Mouse (Mus musculus) brain, adult 2 months (tissue): Measurements from ENCODE around the gene Fzd9.
"Not testable (repeated sequence)": the region's sequence is repeated elsewhere in the genome, so short reads cannot be mapped to it uniquely, and the experiment has no call there.

Experiments used
- DNase-seq: peaks from one replicate; pipeline ENCODE4 v3.0.0; 2011; ENCODE audit warnings: low read depth, low spot score

The Fzd9 gene

DNA sequence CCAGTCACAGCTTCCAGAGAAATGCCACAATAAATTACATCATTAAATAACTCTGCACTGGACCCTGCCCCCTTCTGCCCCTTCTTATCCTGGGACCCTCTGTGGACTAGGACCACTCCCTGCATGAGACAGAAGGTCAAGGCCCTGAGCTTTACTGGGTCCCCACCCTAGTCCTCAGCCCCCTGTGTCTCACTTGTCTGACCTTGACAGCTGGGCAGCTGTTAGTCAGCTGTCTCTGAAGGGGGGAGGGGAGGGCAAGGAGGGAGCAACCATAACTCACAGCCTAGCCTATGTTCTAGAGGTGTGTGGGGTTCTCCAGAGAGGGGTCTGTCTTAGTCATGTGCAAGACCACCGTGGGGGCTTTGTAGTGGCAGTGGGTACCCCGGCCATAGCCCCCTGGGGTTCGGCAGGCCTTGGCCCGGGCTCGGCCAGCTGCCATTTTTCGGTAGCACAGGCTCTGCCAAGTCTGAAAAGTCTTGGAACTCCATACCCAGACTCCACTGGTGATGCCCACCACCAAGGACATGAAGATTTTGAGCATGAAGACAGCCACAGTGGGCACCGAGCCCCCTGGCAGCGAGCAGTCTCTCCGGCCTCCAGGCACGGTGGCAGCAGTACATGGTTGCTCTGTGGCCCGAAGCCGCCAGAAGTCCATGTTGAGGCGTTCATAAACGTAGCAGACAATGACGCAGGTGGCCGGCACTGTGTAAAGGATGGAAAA, 1.9 kb downstream of the Fzd9 start:
- no peak for DNase-seq

- DNase-seq, result no peak
Observed at GRCm38 (mm10) chr5:135247337-135247736, 3.7 kb downstream of the Fzd9 start.

DNA sequence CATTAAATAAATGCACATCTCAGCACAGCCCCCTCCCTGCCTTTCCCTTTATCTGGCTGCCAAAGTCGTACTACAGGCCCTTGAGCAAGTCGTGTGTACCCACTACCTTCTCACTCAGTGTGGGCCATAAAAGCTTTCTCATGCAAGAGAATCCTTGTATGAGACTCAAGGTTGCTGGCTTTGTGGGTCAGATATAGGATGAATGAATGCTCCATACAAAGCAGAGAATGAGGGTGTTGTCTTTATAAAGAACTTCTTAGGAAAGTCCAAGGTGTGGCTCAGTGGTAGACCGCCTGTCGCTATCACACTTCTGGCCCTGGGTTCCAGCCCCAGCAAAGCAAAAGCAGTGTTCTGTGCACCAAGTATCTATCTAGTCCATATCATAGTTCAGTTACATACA, 4.5 kb downstream of the Fzd9 start:
- no peak for DNase-seq

DNA sequence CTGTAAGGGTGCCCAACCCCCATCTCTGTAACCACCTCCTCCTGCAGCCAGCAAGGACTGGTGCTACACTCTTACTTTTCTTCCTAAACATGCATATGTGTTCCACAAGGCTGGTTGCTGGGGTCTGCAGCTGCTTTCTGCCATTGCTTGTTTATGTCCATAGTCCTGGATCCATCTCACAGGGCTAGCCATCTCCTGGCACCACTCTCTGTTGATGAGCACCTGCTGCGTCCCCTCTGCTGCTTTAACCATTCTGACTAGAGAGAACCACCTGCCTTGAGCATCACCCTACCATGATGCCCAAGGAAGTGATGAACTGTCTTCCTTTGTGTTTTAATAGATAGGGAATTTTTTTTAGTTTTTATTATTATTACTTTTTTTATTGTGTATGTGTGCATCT, 7.9 kb downstream of the Fzd9 start:
- DNase-seq, result no peak

GRCm38 (mm10) chr5:135242608-135243007, 8.4 kb downstream of the Fzd9 start:
- DNase-seq, result no peak

DNA sequence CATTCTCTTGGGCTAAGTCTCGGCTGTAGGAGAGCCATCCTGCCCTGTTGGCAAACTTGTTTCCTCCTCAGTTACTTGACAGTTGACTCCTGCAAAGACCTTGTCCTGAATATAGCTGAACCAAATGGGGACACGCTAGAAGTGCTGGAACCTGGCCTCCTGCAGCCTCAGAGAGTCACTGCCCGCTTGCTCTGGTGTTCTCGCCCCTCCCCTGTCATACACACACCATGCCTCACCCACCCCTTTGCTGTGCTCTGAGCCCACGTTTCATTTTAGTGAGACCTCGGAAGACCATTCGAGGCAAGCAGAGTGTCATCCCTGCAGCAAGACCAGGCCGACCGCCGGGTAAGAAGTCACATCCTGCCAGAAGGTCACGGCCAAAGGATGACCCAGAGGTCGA, 8.9 kb downstream of the Fzd9 start:
- no peak for DNase-seq

DNA sequence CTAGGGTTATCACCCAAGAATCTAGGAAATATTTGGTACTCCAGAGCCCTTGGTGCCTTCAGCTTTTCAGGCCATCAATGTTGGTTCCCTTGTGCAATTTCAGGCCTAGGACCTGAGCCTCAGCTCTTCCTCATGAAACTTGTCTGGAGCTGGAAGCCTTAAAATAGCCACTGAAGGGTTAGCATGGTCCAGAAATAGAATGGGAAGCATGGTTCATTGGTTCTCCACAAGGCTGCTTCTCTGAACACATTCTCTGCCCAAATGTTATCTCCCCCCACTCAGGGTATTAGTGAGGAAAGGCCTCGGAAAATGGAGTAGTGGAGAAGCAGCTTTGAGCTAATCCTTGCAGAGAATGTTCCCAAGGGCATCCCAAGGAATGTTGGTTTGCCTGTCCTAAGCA, 9.6 kb downstream of the Fzd9 start:
- DNase-seq, result no peak

DNA sequence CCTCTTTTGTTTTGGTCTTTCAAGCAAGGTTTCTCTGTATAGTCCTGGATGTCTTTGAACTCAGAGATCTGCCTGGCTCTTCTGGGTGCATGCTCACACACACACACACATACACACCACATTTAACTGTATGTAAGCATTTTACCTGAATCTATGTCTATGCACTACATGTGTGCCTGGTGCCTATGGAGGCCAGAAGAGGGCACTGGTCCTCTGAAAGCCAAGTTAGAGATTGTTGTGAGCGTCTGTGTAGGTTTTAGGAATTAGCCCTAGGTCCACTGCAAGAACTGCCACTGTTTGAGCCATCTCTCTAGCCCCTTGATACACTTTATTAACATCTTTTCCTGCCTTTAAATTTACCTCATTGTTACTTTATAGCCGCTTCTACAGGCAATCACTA, 12.2 kb downstream of the Fzd9 start:
- DNase-seq, result no peak

DNA sequence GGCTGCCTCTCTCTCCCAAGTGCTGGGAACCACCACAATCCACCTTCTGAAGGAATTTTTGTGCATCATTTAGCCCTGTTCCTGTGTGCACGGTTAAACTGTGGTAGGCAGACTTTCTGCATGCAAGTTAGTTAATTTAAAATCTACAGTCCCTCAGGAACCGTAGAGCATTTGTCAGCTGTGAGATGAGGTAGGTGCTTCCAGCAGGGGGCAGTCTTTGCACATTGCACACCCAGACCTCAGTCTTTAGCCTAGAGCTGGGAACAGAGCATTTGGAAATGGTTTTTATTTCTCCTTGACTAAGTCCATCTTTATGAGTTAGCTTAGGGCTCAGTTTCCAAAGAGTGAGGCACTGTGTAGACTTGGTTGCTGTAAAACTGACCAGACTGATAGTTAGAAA, 14.5 kb downstream of the Fzd9 start:
- peak; percentile 81 for DNase-seq

DNA sequence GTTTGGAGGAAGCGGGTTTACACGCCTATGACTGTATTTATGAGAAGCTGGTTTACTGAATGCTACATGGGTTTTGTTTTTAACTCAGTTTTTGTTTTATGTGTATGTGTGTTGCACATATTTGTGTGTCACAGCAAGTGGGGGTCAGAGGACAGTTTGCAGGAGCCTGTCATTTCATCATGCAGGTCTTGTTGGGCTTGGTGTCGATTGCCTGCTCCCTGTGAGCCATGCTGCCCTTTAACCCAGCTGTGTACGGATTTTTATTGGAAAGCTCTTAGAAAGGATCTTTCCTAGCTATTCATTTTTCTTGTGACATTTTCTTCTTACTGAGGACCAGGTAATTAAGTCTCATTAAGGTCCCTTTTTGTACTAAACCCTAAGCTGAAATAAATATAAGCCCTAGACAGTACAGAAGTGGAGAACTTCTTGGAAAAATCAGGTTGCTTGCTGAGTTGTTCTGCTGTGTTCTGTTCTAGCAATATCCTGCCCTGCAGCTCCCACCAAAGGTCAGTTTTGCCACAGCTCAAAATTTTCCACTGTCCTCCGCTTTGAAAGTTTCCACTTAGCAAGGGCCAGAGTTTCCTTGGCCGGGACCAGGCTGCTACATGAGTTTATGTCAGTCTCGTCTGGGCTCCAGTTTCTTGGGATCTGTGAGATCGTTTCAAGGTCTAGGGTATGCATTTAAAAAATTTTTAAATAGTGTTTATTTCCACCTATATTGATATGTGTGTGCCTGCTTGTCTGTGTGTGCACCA, 17.7 kb downstream of the Fzd9 start:
- no peak for DNase-seq

GRCm38 (mm10) chr5:135230186-135230585, 20.8 kb downstream of the Fzd9 start:
- no peak for DNase-seq

DNA sequence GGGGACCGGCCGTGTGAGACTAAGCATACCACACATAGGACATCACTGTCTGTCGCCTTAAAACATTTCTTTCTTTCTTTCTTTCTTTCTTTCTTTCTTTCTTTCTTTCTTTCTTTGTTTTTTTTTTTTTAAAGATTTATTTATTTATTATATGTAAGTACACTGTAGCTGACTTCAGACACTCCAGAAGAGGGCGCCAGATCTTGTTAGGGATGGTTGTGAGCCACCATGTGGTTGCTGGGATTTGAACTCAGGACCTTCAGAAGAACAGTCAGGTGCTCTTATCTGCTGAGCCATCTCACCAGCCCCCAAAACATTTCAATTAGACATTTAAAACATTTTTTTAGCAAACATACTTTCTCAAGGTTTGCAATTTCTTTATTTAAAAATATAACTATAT, 25.2 kb downstream of the Fzd9 start:
- not testable (repeated sequence) for DNase-seq

DNA sequence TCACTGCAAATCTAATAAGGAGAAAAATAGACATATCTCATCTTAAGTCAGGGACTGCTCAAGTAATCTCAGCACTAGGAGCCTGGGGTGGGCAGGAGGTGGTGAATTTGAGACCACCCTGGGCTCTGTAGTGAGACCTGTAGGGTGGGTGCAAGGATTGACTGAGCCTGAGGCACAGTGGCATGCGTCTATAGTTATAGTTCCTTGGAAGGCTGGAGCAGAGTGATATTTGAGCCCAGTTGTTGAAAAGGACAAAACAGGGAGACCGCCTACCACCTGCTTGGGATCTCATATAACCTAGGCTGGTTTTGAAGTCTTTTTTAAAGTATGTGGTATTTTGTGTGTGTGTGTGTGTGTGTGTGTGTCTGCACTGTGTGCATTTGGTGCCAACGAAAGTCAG, 26.9 kb downstream of the Fzd9 start:
- no peak for DNase-seq

DNA sequence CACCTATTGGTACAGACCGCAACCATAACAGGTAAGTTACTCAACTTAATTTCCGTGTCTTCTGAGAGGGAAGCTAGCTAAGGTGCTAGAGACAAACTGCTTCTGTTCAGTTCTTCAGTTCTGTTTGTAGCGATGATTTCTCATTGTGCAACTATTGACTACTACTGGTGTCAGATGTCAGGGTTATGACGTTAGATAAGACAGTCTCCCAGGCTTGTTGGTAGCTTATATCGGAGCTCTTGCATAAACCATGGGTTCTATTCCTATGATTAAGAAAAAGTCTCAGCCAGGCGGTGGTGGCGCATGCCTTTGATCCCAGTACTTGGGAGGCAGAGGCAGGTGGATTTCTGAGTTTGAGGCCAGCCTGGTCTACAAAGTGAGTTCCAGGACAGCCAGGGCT, 29.0 kb downstream of the Fzd9 start:
- DNase-seq, result no peak

- no peak for DNase-seq
Observed at GRCm38 (mm10) chr5:135220941-135221340, 30.1 kb downstream of the Fzd9 start.

GRCm38 (mm10) chr5:135216871-135217270, 34.2 kb downstream of the Fzd9 start:
- DNase-seq, result peak; percentile 33

GRCm38 (mm10) chr5:135208197-135208596, 42.8 kb downstream of the Fzd9 start:
- no peak for DNase-seq

DNA sequence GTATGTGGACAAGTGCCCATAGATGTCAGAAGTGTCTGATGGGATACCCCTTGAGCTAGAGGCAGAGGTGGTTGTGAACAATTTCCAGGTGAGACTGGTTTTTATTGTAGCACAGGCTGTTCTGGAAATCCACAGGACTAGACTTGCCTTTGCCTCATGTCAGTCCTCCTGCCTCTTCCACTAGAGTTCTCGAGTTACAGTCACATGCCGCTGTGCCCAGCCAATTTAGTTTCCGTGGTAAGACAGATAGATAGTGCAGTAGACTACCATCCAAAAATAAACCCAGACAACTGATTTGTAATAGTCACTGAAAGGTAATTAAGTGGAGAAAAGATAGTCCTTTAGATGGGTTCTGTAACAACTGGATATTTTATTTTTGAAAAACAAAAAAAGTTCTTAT, 48.3 kb downstream of the Fzd9 start:
- DNase-seq, result no peak
